Mouse (Mus musculus): ENCODE measurements around the gene Cask.

The Cask gene

GRCm38 (mm10) chrX:13622654-13623053 is 228.5 kb downstream of the Cask start:
- DNase-seq (ENCODE audit: low spot score): no peak

GRCm38 (mm10) chrX:13621473-13621872 is 229.7 kb downstream of the Cask start:
- no peak for DNase-seq (ENCODE audit: low spot score)

- no peak for DNase-seq (ENCODE audit: low spot score)
Measured at GRCm38 (mm10) chrX:13618476-13618875, 232.7 kb downstream of the Cask start.

GRCm38 (mm10) chrX:13617294-13617693 is 233.9 kb downstream of the Cask start:
- no peak for DNase-seq (ENCODE audit: low spot score)

GRCm38 (mm10) chrX:13616726-13617125 is 234.4 kb downstream of the Cask start:
- DNase-seq (ENCODE audit: low spot score): no peak

GRCm38 (mm10) chrX:13612115-13612514 is 239.1 kb downstream of the Cask start:
- no peak for DNase-seq (ENCODE audit: low spot score)

GRCm38 (mm10) chrX:13611114-13611513 is 240.1 kb downstream of the Cask start:
- no peak for DNase-seq (ENCODE audit: low spot score)

- no peak for DNase-seq (ENCODE audit: low spot score)
Measured at GRCm38 (mm10) chrX:13607752-13608151, 243.4 kb downstream of the Cask start.

GRCm38 (mm10) chrX:13606741-13607140 is 244.4 kb downstream of the Cask start:
- no peak for DNase-seq (ENCODE audit: low spot score)

- no peak for DNase-seq (ENCODE audit: low spot score)
Measured at GRCm38 (mm10) chrX:13599966-13600365, 251.2 kb downstream of the Cask start.

GRCm38 (mm10) chrX:13599373-13599772 is 251.8 kb downstream of the Cask start:
- DNase-seq (ENCODE audit: low spot score): no peak

- no peak for DNase-seq (ENCODE audit: low spot score)
Measured at GRCm38 (mm10) chrX:13577647-13578046, 273.5 kb downstream of the Cask start.

- DNase-seq (ENCODE audit: low spot score): no peak
Measured at GRCm38 (mm10) chrX:13576606-13577005, 274.6 kb downstream of the Cask start.

GRCm38 (mm10) chrX:13574872-13575271 is 276.3 kb downstream of the Cask start:
- no peak for DNase-seq (ENCODE audit: low spot score)

GRCm38 (mm10) chrX:13574298-13574697 is 276.9 kb downstream of the Cask start:
- DNase-seq (ENCODE audit: low spot score): no peak

- DNase-seq (ENCODE audit: low spot score): no peak
Measured at GRCm38 (mm10) chrX:13554504-13554903, 296.7 kb downstream of the Cask start.

- no peak for DNase-seq (ENCODE audit: low spot score)
Measured at GRCm38 (mm10) chrX:13552288-13552687, 298.9 kb downstream of the Cask start.

GRCm38 (mm10) chrX:13551566-13551965 is 299.6 kb downstream of the Cask start:
- DNase-seq (ENCODE audit: low spot score): no peak

- DNase-seq (ENCODE audit: low spot score): no peak
Measured at GRCm38 (mm10) chrX:13549100-13549499, 302.1 kb downstream of the Cask start.

GRCm38 (mm10) chrX:13521288-13521687 is 329.9 kb downstream of the Cask start:
- no peak for DNase-seq (ENCODE audit: low spot score)

GRCm38 (mm10) chrX:13520566-13520965 is 330.6 kb downstream of the Cask start:
- no peak for DNase-seq (ENCODE audit: low spot score)

GRCm38 (mm10) chrX:13519408-13519783 is 331.8 kb downstream of the Cask start:
- no peak for DNase-seq (ENCODE audit: low spot score)

GRCm38 (mm10) chrX:13518781-13519407 is 332.3 kb downstream of the Cask start:
- DNase-seq (ENCODE audit: low spot score): no peak

- DNase-seq (ENCODE audit: low spot score): no peak
Measured at GRCm38 (mm10) chrX:13518019-13518418, 333.1 kb downstream of the Cask start.

- DNase-seq (ENCODE audit: low spot score): no peak
Measured at GRCm38 (mm10) chrX:13516451-13516850, 334.7 kb downstream of the Cask start.
